Mouse (Mus musculus) Muller cell, postnatal 12 days (primary cell): ENCODE results near the gene Copb1.

ENCODE experiments used
- DNase-seq: peaks from one replicate; pipeline ENCODE4 v3.0.0-alpha.2; 2015; ENCODE audit errors: inconsistent ontology term

Gene Copb1

GRCm38 (mm10) chr7:114169381-114169780 is 85.1 kb downstream of the Copb1 start:
- DNase-seq: no peak
